Mouse (Mus musculus) hindbrain, embryonic 13.5 days (tissue): ENCODE results near the gene Oxsr1. TPM values are rescaled to one million over a fixed set of nuclear protein-coding genes. Genes with fewer than 3 reads are reported as not detected.
"Not testable (repeated sequence)": the region's sequence is repeated elsewhere in the genome, so short reads cannot be mapped to it uniquely, and the experiment has no call there.

Source experiments
- ATAC-seq: fragments of 200-750 bp; cut with Nextera tagmentation; 2 replicates; pipeline ENCODE4 v1.8.0; 2017; ENCODE audit warnings: moderate TSS enrichment; ENCODE audit not compliant: low FRiP score
- H3K27ac ChIP-seq: fragments of 300-500 bp; sonication (generic); 2 replicates; pipeline ENCODE4 v1.5.1; 2015; ENCODE audit warnings: inconsistent platforms, mild to moderate bottlenecking, moderate library complexity
- H3K27me3 ChIP-seq: fragments of 300-500 bp; sonication (generic); 2 replicates; pipeline ENCODE4 v1.6.1; 2015; ENCODE audit warnings: mild to moderate bottlenecking, inconsistent platforms
- H3K36me3 ChIP-seq: fragments of 300-500 bp; sonication (generic); 2 replicates; pipeline ENCODE4 v1.6.1; 2015; ENCODE audit warnings: mild to moderate bottlenecking, inconsistent platforms
- H3K4me1 ChIP-seq: fragments of 300-500 bp; sonication (generic); replicated peaks from 2 replicates; pipeline ENCODE4 v1.6.1; 2015; ENCODE audit warnings: inconsistent platforms
- H3K4me2 ChIP-seq: fragments of 300-500 bp; sonication (generic); 2 replicates; pipeline ENCODE4 v1.6.1; 2015; ENCODE audit warnings: inconsistent platforms, mild to moderate bottlenecking, moderate library complexity
- H3K4me3 ChIP-seq: fragments of 300-500 bp; sonication (generic); 2 replicates; pipeline ENCODE4 v1.5.1; 2015; ENCODE audit warnings: mild to moderate bottlenecking, inconsistent platforms
- H3K9ac ChIP-seq: fragments of 300-500 bp; sonication (generic); 2 replicates; pipeline ENCODE4 v1.6.1; 2015; ENCODE audit warnings: mild to moderate bottlenecking, inconsistent platforms
- H3K9me3 ChIP-seq: fragments of 300-500 bp; sonication (generic); 2 replicates; pipeline ENCODE4 v1.6.1; 2016; ENCODE audit warnings: inconsistent platforms
- WGBS: fragments of 180-500 bp; shearing (Covaris S2); methylation state at CpG from one replicate; pipeline ENCODE4 v1.1.7; 2015; 5-methylcytosine and 5-hydroxymethylcytosine counted together
- polyA plus RNA-seq: library from polyadenylated mRNA; unstranded; fragments of >200 nt; fragmentation: Nextera tagmentation; extraction: Ambion mirVana; gene quantifications from 2 replicates; pipeline ENCODE4 v1.2.1, GENCODE M21; 2015

Oxsr1 gene
- polyA plus RNA-seq, 1 experiment from 2014 or later: 11.8 TPM

- H3K27me3 ChIP-seq: not testable (repeated sequence)
Measured at GRCm38 (mm10) chr9:119265373-119266120, 56.7 kb downstream of the Oxsr1 start.

DNA sequence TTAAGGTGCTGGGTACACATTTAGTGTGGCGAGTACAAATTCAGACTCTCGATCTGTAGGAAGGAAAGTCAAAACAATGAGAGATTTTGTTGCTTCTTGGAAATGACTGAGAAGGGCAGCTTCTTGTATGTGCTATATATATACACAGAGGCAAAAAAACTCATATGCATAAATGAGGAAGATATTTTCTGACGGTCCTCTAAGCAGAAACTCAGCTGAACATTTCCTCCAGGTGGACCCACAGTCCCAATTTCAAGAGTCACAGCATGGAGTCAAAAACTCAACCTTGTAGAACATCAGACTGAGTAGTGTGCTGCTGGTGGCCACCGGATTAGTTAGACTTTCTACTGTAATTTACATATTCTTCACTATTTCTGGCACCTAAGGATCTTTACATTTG, 59.2 kb downstream of the Oxsr1 start:
- Histone ChIP-seq H3K36me3 (peaks cover 69% of the 10 kb centered on the region), H3K9ac (no peak overlapping the region), H3K4me3 (no peak overlapping the region), H3K4me2 (no peak overlapping the region), H3K9me3 (no peaks in the 10 kb centered on the region), H3K4me1 (no peaks in the 10 kb centered on the region), H3K27me3 (no peaks in the 10 kb centered on the region), H3K27ac (no peak overlapping the region)
- no peak for ATAC-seq
- WGBS: 93% methylated on average over 4 of the region's 4 CpGs

More at GRCm38 (mm10) chr9:119265373-119266120, 56.7 kb downstream of the Oxsr1 start:
- H3K4me3 ChIP-seq, H3K9me3 ChIP-seq, ATAC-seq, H3K27ac ChIP-seq, H3K9ac ChIP-seq, H3K4me1 ChIP-seq, H3K4me2 ChIP-seq: not testable (repeated sequence)
- H3K36me3 ChIP-seq: peaks cover 67% of the 10 kb centered on the region
- WGBS: 97% methylated on average over 1 of the region's 1 CpGs

DNA sequence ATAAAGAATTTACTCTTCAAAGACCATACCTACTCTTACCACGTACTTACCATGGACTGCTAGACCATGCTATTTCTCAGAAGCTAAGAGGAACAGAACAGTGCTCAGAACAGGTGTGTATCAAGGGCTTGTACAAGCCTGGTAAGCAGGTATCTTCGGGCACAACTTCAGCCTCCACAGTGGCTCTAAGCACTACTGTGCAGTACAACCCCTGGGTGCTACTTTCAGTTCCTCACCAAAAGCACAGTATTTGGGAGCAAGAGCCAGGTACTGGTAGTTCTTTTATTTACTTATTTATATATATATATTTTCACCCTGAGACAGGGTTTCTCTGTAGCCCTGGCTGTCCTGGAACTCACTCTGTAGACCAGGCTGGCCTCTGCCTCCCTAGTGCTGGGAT, 61.4 kb downstream of the Oxsr1 start:
- Histone ChIP-seq H3K4me3 (no peak overlapping the region), H3K27ac (no peak overlapping the region), H3K9me3 (no peaks in the 10 kb centered on the region), H3K4me2 (no peak overlapping the region), H3K4me1 (no peaks in the 10 kb centered on the region), H3K36me3 (peaks cover 69% of the 10 kb centered on the region), H3K9ac (no peak overlapping the region), H3K27me3 (no peaks in the 10 kb centered on the region)
- 97% methylated on average over 2 of the region's 2 CpGs for WGBS
- no peak for ATAC-seq

DNA sequence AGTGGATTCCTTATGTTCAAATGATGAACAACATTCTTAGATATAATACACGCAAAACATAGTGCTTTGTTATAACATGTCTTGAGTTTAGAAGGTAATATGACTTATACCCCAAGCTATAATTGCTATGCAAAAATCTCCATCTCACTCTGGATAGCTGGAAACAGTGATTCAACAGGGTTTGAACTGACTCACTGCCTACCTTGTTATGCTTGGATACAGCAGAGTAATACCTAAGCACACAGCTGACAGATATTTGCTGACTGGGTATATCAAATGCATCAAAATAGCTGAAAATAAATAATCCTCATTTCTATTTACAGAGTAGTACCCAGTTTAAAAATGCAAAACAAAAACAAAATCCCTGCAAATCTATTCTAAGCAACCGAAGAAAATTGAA, 63.4 kb downstream of the Oxsr1 start:
- no peak overlapping the region for H3K4me3 ChIP-seq
- no peaks in the 10 kb centered on the region for H3K9me3 ChIP-seq
- H3K4me2 ChIP-seq: no peak overlapping the region
- no peaks in the 10 kb centered on the region for H3K27me3 ChIP-seq
- H3K9ac ChIP-seq: no peak overlapping the region
- H3K27ac ChIP-seq: no peak overlapping the region
- H3K4me1 ChIP-seq: no peaks in the 10 kb centered on the region
- ATAC-seq: no peak
- WGBS: 95% methylated on average over 2 of the region's 2 CpGs
- H3K36me3 ChIP-seq: peaks cover 73% of the 10 kb centered on the region

GRCm38 (mm10) chr9:119258128-119258527, 64.1 kb downstream of the Oxsr1 start:
- ATAC-seq: no peak
- peaks cover 78% of the 10 kb centered on the region for H3K36me3 ChIP-seq

DNA sequence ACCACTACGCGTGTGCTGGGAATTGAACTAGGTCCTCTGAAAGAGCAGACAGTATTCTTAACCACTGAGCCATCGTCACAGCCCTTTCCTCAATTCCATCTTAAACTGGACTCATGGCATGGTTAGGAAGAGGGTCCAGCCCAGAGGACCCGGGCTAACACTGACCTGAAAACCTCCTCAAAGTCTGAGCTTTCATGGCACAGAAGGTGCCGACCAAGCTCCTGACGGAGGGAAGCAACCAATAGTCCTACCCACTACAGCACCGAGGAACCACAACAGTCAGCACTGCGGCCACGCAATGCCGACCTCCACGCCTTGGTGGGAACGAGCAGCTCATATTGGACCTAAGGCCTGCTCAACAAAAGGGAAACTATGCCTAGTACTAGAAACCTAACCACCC, 66.1 kb downstream of the Oxsr1 start:
- ATAC-seq: no peak
- Histone ChIP-seq H3K9ac (no peak overlapping the region), H3K4me3 (no peak overlapping the region), H3K4me1 (no peaks in the 10 kb centered on the region), H3K27ac (no peak overlapping the region), H3K36me3 (peaks cover 76% of the 10 kb centered on the region), H3K27me3 (no peaks in the 10 kb centered on the region), H3K9me3 (no peaks in the 10 kb centered on the region), H3K4me2 (no peak overlapping the region)
- WGBS: 97% methylated on average over 12 of the region's 12 CpGs

More at GRCm38 (mm10) chr9:119258128-119258527, 64.1 kb downstream of the Oxsr1 start:
- no peaks in the 10 kb centered on the region for H3K9me3 ChIP-seq
- no peak overlapping the region for H3K9ac ChIP-seq
- no peaks in the 10 kb centered on the region for H3K27me3 ChIP-seq
- no peak overlapping the region for H3K27ac ChIP-seq
- no peaks in the 10 kb centered on the region for H3K4me1 ChIP-seq
- 93% methylated on average over 5 of the region's 5 CpGs for WGBS
- H3K4me2 ChIP-seq: no peak overlapping the region
- H3K4me3 ChIP-seq: no peak overlapping the region

DNA sequence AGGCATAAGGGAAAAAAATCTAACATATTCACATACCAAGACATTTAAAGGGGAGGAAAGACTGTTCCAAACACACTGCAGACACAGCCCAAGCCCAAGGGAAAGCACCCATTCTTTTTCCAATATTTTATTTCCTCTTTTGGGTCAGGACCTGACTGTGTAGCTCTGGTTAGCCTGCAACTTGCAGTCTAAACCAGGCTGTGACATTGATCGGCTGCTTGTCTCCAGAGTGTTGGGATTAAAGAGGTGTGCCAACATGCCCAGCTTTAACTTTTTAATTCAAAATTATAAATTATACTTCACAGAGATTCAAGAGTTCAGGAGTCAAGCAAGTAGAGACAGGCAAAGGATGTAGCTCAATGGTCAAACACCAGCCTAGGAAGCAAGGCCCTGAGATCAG, 67.1 kb downstream of the Oxsr1 start:
- 100% methylated on average over 1 of the region's 1 CpGs for WGBS
- Histone ChIP-seq H3K9me3 (no peaks in the 10 kb centered on the region), H3K4me2 (no peak overlapping the region), H3K4me1 (no peaks in the 10 kb centered on the region), H3K27me3 (no peaks in the 10 kb centered on the region), H3K27ac (no peak overlapping the region), H3K36me3 (peaks cover 82% of the 10 kb centered on the region), H3K9ac (no peak overlapping the region), H3K4me3 (no peak overlapping the region)
- no peak for ATAC-seq

DNA sequence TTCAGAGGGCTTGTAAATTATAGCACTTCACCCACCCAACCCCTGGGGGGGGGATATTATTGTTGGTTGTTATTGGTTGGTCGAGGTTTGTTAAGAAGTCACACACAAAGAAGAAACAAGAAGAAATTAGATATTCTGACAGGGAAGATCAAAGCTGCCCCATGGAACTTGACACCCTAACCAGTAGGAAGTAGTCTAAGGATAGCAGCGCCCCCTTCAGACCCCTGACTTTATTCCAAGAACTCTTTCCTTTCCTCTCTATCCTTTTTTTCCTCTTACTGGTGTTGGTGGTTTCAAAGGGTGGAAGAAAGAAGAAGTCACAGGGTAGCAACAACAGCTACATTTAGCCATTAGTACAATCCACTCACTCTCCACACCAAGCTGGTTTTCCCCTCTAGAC, 68.0 kb downstream of the Oxsr1 start:
- Histone ChIP-seq H3K27ac (no peak overlapping the region), H3K4me2 (no peak overlapping the region), H3K27me3 (no peaks in the 10 kb centered on the region), H3K4me3 (no peak overlapping the region), H3K36me3 (peaks cover 83% of the 10 kb centered on the region), H3K9ac (no peak overlapping the region), H3K9me3 (no peaks in the 10 kb centered on the region), H3K4me1 (no peaks in the 10 kb centered on the region)
- no peak for ATAC-seq
- 85% methylated on average over 2 of the region's 2 CpGs for whole genome bisulfite sequencing

DNA sequence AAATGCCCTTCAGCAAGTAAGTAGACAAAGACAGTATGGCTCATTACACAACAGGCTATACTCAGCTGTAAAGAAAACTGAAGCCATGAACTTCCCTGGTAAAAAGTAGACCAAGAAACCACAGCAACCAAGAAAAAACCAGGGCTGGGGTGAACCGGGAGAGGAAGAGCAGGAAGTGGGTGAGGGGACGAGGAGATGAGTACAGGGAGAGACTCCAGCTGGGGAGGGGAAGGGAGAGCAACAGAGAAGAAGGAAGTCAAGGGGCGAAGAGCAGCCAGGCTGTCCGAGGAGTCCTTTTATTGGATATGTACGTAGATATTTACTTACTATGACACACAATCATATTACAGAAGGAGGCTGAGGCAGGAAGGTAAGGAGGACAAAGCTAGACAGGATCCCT, 74.2 kb downstream of the Oxsr1 start:
- H3K36me3 ChIP-seq: peaks cover 59% of the 10 kb centered on the region
- no peaks in the 10 kb centered on the region for H3K27me3 ChIP-seq
- 85% methylated on average over 5 of the region's 5 CpGs for WGBS
- H3K4me3 ChIP-seq: no peak overlapping the region
- H3K4me2 ChIP-seq: no peak overlapping the region
- H3K9me3 ChIP-seq: no peaks in the 10 kb centered on the region
- H3K9ac ChIP-seq: no peak overlapping the region
- no peaks in the 10 kb centered on the region for H3K4me1 ChIP-seq
- no peak for ATAC-seq
- H3K27ac ChIP-seq: no peak overlapping the region

DNA sequence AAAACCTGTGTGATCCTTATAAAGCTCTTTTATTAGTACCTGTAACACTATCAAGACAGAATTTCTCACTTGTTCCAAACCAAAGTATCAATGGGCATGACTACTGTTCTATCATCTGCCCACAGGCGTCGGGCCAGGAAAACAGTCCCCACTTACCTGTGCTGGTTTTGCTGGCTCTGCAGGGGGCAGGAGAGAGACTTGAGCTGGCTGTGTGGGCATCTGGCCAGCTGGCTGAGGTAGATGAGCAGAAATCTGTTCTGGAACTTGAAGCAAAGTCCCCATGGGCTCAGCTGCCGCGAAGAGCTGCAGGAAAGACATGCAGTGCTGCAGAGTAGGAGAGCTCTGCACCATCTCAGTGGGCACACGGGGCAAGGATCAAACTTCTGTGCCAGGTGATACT, 75.4 kb downstream of the Oxsr1 start:
- WGBS: 91% methylated on average over 5 of the region's 5 CpGs

GRCm38 (mm10) chr9:119243981-119244380, 78.2 kb downstream of the Oxsr1 start:
- Histone ChIP-seq H3K4me2 (no peak overlapping the region), H3K4me1 (no peaks in the 10 kb centered on the region), H3K9ac (no peak overlapping the region), H3K4me3 (no peak overlapping the region), H3K9me3 (no peaks in the 10 kb centered on the region), H3K27ac (no peak overlapping the region), H3K36me3 (peaks cover 53% of the 10 kb centered on the region), H3K27me3 (no peaks in the 10 kb centered on the region)
- WGBS: 93% methylated on average over 3 of the region's 3 CpGs
- no peak for ATAC-seq

More for the DNA sequence above, 75.4 kb downstream of the Oxsr1 start:
- ATAC-seq: no peak
- H3K36me3 ChIP-seq: peaks cover 58% of the 10 kb centered on the region
- H3K4me1 ChIP-seq: no peaks in the 10 kb centered on the region
- H3K4me3 ChIP-seq: no peak overlapping the region
- H3K9ac ChIP-seq: 0 out of 2 replicates have a peak overlapping the region, but pooled peaks have one; percentile 8
- no peak overlapping the region for H3K27ac ChIP-seq
- H3K27me3 ChIP-seq: no peaks in the 10 kb centered on the region
- H3K9me3 ChIP-seq: no peaks in the 10 kb centered on the region
- H3K4me2 ChIP-seq: no peak overlapping the region

GRCm38 (mm10) chr9:119241169-119241865, 80.9 kb downstream of the Oxsr1 start:
- ATAC-seq: no peak
- no peak overlapping the region for H3K9ac ChIP-seq
- WGBS: 92% methylated on average over 11 of the region's 11 CpGs
- no peak overlapping the region for H3K4me3 ChIP-seq
- no peaks in the 10 kb centered on the region for H3K9me3 ChIP-seq
- H3K4me1 ChIP-seq: no peaks in the 10 kb centered on the region
- H3K4me2 ChIP-seq: no peak overlapping the region
- H3K36me3 ChIP-seq: peaks cover 62% of the 10 kb centered on the region
- no peaks in the 10 kb centered on the region for H3K27me3 ChIP-seq
- 0 out of 2 replicates have a peak overlapping the region, but pooled peaks have one; percentile 60 for H3K27ac ChIP-seq
